Mouse (Mus musculus) adrenal gland, postnatal 4 days (tissue): ENCODE results near the gene Lrrc47. TPM values are rescaled to one million over a fixed set of nuclear protein-coding genes. Genes with fewer than 3 reads are reported as not detected.

Experiments used
- DNase-seq, 2 experiments: peaks; one replicate each; pipeline ENCODE4 v3.0.0; 2021 to 2022; ENCODE audit warnings: low spot score in 2 of 2, mixed read lengths in 2 of 2
- long read RNA-seq, 2 experiments: library from polyadenylated mRNA; stranded (forward); transcript quantifications; one replicate each; pipeline ENCODE4 v2.0.0; 2021
- total RNA-seq, 2 experiments: library from RNA; stranded (reverse); gene quantifications; 2 replicates each; pipeline ENCODE4 v1.2.3; 2021

The Lrrc47 gene
- total RNA-seq, result 10 to 100 TPM; 64.2 to 65.6 TPM
- long read RNA-seq, experiment 1, transcript Lrrc47-205 (7 exons, 3,468 nt), result major isoform, 32 of 71 reads
- long read RNA-seq, experiment 1, partial matches to known transcripts, result 4 of 71 reads
- long read RNA-seq, experiment 1, other reads (novel, unspliced or antisense), result 35 of 71 reads
- long read RNA-seq, experiment 2, transcript Lrrc47-205 (7 exons, 3,468 nt), result major isoform, 75 of 190 reads
- long read RNA-seq, experiment 2, partial matches to known transcripts, result 10 of 190 reads
- long read RNA-seq, experiment 2, other reads (novel, unspliced or antisense), result 105 of 190 reads

DNA sequence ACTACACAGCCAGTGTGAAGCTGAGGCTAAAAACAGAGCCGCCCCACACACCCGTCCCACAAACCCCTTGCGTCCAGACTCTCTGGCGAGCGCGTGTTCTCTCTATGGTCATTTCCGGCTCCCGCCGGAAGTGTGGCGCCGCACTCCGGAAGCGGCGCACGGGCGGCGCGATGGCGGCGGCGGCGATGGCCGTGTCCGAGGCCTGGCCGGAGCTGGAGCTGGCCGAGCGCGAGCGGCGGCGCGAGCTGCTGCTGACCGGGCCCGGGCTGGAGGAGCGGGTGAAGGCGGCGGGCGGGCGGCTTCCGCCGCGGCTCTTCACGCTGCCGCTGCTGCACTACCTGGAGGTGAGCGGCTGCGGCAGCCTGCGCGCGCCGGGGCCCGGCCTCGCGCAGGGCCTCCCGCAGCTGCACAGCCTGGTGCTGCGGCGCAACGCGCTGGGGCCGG is at the start of gene Lrrc47:
Gene Lrrc47, plus strand, starts transcription at position 86 of the 444 bp plus-strand sequence.
- DNase-seq, result peak; percentile 48 to 69

- no peak for DNase-seq
Observed at GRCm38 (mm10) chr4:153962631-153963030, 48.9 kb upstream of the Lrrc47 start.

GRCm38 (mm10) chr4:153966651-153967050 is 44.9 kb upstream of the Lrrc47 start:
- DNase-seq, result no peak

GRCm38 (mm10) chr4:153967556-153967955 is 44.0 kb upstream of the Lrrc47 start:
- DNase-seq, result no peak

DNA sequence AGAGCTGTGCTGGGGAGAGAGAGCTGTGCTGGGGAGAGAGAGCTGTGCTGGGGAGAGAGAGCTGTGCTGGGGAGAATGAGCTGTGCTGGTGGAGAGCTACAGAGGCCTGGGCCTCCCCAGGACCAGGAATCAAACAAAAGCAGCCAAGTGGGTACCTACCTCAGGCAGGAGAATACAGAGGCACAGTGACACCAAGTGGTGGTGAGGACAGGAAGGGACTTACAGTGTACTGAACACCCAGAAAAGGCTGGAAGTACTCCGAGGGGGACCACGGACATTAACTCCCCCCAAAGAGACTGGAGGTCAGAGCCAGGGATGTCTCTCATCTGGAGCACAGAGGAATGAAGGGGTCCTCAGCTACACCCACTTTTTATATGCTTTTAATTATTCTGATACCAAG is 43.5 kb upstream of the Lrrc47 start:
- no peak for DNase-seq

DNA sequence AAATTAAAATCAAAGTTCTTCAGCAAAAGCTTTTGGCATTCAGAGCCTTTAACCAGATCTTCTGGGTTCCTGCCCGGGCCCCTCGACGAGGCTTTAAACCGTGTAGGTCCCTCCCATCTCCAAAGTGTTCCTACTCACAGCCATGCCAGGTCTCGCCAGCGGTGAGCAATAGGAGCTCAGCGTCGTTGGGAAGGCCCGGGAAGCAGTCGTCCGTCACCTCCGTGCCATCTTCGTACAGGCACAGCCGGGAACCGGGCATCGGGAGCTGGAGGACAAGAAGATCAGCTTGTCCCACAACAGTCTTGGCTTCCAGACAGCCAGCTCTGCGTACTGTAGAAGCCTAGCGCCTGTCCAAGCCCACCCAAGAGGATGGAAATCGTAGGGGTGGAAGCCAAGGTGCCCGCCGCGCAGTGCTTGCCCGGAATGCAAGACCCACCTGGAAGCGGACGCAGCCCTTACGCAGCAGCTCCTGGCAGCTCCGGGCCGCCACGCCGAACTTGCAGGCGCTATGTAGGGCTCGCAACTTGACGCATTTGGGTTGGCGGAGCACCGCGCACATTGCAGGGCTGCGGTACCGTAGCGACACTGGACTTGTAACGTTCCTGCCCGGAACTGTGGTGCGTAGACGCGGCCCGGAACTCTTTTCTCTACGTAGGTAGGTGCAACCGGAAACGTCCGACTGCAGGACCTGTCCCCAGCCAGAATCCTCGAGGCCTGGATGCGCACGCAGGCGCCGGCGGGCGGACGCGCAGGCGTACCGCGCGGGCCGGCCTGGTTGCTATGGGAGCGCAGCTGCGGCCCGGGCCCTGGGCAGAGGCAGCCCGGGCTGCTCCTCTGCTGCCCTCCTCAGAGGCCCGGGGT is 36.9 kb upstream of the Lrrc47 start, which contains the start of the genes Dffb and Cep104:
Gene Dffb, minus strand, starts transcription at position 696 of the 861 bp plus-strand sequence.
Gene Cep104, plus strand, starts transcription at position 764 of the 861 bp plus-strand sequence.
- peak; percentile 90 to 93 for DNase-seq

GRCm38 (mm10) chr4:153975292-153975662 is 36.3 kb upstream of the Lrrc47 start:
- DNase-seq, result no peak

- no peak for DNase-seq
Observed at GRCm38 (mm10) chr4:153975768-153976167, 35.8 kb upstream of the Lrrc47 start.

DNA sequence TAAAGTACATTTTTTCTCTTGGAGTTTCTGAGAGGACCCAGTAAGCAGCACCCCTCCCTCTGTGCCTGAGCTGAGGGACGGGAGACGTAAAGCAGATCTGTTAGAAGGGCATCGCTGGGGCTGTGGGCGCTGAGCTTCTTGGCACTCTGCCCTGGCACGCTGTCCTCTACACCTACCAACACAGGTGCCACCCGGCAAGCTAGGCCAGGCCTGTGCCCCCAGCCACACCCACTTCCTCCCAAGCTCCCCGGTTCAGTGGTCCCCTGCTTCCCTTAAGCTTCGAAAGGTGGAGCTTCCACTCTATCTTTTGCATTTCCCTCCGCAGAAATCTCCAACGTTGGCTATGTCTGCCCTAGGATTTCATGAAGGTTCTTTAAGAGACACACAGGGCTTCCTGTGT is 32.3 kb upstream of the Lrrc47 start:
- no peak for DNase-seq

DNA sequence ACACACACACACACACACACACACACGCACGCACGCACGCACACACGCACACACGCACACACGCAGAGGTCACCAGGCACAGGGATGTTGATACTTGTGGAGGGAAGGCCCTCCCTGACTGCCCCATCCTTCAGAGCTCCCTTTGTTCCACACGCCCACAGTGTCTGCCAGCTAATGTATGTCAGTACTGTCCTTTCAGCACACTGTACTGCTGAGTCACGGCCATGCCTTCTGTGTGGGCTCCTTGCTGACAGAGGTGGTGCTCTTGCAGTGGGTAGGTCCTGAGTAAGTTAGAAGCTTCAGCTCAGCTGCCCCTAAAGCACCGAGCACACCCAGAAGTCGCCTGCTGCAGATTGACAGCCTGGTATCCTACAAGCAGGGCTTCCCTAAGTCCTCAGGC is 31.1 kb upstream of the Lrrc47 start:
- no peak for DNase-seq

- DNase-seq, result no peak
Observed at GRCm38 (mm10) chr4:153992715-153993114, 18.8 kb upstream of the Lrrc47 start.

- DNase-seq, result no peak
Observed at GRCm38 (mm10) chr4:153993505-153993904, 18.0 kb upstream of the Lrrc47 start.

- no peak for DNase-seq
Observed at GRCm38 (mm10) chr4:154005488-154005887, 6.0 kb upstream of the Lrrc47 start.

DNA sequence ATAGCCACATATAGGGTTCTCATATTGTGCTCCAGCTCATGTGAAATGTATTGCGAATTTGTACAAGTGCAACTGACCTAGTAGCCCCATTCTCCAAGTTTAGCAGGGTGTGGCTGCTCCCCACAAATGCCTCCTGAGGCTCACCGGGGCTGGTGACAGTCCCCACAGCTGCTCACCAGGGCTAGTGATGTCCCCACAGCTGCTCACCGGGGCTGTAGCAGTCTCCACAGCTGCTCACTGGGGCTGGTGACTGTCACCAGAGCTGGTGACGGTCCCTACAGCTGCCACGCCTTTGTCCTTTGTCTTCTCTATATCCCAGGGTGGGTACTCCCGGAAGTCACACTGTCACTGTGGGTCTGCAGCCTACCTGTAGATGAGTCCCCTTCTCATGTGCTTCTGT is 5.3 kb upstream of the Lrrc47 start:
- no peak for DNase-seq

GRCm38 (mm10) chr4:154007759-154008158 is 3.8 kb upstream of the Lrrc47 start:
- no peak for DNase-seq

DNA sequence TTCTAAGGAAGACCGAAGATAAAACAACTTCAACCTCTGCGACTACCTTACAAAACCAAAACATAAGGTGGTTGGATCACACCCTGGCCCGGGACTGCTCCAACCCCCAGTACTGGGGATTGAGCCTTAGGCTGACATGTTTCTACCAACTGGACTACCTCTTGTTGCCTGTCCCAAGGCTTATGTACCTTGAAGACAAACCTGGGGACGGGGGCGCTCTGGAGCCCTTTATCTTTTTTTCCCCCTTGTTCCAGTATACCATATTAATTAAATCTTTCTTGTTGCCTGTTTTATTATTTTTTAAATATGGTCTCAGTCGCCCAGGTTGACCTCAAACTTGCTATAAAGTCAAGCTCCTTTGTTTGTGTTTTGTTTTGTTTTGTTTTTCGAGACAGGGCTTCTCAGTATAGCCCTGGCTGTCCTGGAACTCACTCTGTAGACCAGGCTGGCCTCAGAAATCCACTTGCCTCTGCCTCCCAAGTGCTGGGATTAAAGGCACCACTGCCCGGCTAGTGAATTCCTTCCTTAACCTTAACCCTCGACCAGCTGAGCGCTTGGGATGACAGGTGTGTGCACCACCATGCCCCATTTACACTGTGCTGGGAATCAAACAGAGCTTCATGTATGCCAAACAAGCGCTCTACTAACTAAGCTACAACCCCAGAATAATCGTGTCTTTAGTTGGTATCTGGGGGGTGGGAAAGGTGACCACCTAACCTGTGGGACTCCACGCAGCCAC is 455 bp upstream of the Lrrc47 start:
- no peak for DNase-seq

DNA sequence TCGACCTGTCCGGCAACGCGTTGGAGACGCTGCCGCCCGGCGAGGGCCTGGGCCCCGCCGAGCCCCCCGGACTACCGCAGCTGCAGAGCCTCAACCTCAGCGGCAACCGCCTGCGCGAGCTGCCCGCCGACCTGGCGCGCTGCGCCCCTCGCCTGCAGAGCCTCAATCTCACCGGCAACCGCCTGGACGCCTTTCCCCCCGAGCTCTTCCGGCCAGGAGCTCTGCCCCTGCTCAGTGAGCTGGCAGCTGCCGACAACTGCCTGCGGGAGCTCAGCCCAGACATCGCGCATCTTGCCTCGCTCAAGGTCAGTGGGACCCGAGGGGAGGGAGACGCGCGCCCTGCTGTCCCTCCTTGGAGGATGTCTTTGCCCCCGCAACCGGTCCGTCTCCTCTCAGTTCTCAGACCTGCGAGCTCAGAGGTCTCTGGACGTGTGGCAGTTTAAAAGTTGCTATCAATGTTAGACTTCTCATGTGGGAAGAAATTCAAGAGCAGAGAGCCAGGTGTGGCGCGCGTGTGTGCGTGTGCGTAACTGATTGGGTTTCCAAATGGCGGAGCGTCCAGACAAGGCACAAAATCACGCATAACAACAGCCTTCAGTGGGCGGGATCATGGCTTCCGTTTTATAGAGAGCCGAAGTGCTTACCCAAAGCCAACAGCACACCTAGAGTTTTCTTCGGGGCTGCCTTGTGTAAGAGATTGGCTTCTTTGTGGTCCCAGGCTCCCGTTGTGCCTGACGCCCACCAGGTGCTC is 776 bp downstream of the Lrrc47 start:
- DNase-seq, result no peak

DNA sequence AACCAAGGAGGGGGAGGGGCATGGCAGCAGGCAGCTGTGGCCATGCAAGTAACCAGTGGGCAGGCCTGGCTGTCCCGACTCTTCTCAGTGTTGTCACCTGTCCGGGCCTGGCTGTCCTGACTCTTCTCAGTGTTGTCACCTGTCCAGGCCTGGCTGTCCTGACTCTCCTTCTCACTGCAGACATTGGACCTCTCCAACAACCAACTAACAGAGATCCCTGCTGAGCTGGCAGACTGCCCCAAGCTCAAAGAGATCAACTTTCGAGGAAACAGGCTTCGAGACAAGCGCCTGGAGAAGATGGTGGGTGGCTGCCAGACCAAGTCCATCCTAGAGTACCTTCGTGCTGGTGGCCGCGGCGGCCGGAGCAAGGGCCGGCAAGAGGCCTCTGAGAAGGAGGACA is 3.9 kb downstream of the Lrrc47 start:
- no peak for DNase-seq

GRCm38 (mm10) chr4:154019571-154019970 is 8.0 kb downstream of the Lrrc47 start:
- no peak for DNase-seq

- DNase-seq, result no peak
Observed at GRCm38 (mm10) chr4:154021432-154021831, 9.9 kb downstream of the Lrrc47 start.

DNA sequence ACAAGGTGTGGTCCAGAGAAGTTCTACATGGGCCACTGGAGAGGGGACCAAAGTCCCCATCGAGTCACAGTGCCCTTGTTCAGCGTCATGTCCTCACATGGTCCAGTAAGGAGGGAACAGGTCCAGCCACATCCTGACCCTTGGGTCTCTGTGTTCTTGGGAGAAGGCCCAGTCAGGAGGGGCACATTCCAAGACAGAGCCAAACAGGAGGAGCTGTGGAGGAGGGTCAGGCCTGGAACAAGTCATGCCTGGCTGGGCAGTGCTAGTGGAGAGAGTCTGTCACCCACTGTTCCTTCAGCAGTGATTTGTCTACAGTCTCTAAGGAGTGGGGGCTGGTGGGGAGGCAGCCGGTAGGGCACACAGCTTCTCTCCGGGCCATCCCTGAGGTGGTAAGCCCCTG is 10.9 kb downstream of the Lrrc47 start:
- DNase-seq, result no peak
